Mouse (Mus musculus): ENCODE results near the gene Atp2b4. TPM values are rescaled to one million over a fixed set of nuclear protein-coding genes. Genes with fewer than 3 reads are reported as not detected.

The Atp2b4 gene
- polyA plus RNA-seq, 1 experiment, result 11.3 TPM

DNA sequence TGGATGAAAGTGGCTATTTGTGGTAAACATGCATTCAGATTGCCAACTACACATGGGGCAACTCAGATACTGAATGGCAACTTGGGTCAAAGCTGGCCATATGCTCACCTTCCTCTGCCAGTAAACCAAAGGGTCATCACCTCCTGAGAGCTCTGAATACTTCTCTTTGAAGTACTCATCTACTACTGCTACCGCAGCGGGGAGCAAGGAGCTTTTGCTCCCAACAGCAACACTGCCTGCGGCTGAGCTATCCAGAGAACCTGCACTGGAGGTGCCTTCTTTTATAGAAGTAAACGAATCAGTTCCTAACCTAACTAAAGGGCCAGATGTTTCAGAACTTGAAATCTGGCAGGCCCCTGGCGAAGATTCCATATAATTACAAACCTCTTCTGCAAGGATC is 144.0 kb downstream of the Atp2b4 start:
- TF ChIP-seq POLR2A (IDR thresholded peaks at IDR 0.05; ENCODE audit: borderline replicate concordance, extremely low read depth, low read depth, low read length) (no peak), CTCF (IDR thresholded peaks at IDR 0.05; ENCODE audit: insufficient read depth, low read length) (no peak)
- no peak for DNase-seq
- 40% methylated on average over 5 of the region's 5 CpGs for WGBS
- H3K4me1 ChIP-seq (ENCODE audit: control insufficient read depth, insufficient read depth, low read length), result peaks cover 21% of the 10 kb centered on the region
- no peak overlapping the region for H3K4me3 ChIP-seq (replicated peaks; ENCODE audit: extremely low read depth, low read depth, low read length)

DNA sequence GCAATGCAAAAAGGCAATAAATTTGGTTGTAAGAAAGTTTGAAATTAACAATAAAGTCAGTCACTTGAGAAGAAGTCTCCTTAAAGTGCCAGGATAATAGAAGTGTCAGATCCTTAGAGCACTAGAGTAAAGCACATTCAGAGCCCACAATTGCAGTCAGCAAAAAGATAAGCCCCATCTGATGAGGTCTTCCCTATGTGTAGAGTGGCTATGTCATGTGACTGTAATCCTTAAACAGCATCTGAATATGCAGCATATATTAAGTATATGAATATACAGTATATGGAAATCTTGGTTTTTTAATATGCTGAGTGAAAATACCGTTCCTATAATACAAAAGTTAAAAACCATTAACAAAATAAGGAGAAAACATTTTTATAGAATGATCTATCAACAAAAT is 147.8 kb downstream of the Atp2b4 start:
- WGBS, result 91% methylated on average over 1 of the region's 1 CpGs
- TF ChIP-seq POLR2A (IDR thresholded peaks at IDR 0.05; ENCODE audit: borderline replicate concordance, extremely low read depth, low read depth, low read length), result no peak
- no peak for TF ChIP-seq CTCF (IDR thresholded peaks at IDR 0.05; ENCODE audit: insufficient read depth, low read length)

GRCm38 (mm10) chr1:133650288-133651055 is 150.4 kb downstream of the Atp2b4 start:
- no peak for DNase-seq
- Histone ChIP-seq H3K4me1 (ENCODE audit: control insufficient read depth, insufficient read depth, low read length) (peaks cover 7% of the 10 kb centered on the region), H3K4me3 (replicated peaks; ENCODE audit: extremely low read depth, low read depth, low read length) (no peak overlapping the region)
- TF ChIP-seq POLR2A (IDR thresholded peaks at IDR 0.05; ENCODE audit: borderline replicate concordance, extremely low read depth, low read depth, low read length) (no peak), CTCF (IDR thresholded peaks at IDR 0.05; ENCODE audit: insufficient read depth, low read length) (no peak)
- WGBS, result 82% methylated on average over 7 of the region's 7 CpGs

More for the DNA sequence above, 147.8 kb downstream of the Atp2b4 start:
- H3K4me3 ChIP-seq (replicated peaks; ENCODE audit: extremely low read depth, low read depth, low read length), result no peak overlapping the region
- peaks cover 11% of the 10 kb centered on the region for H3K4me1 ChIP-seq (ENCODE audit: control insufficient read depth, insufficient read depth, low read length)
- no peak for DNase-seq

Other genes starting within 250 kb of the Atp2b4 start
- gene Snrpe, start 190.8 kb downstream of the Atp2b4 start, polyA plus RNA-seq (2012; rRNA removed), result 16.7 and 33.7 TPM in 2 replicates
- 2.0 and 4.6 TPM in 2 replicates for gene Zbed6, start 140.2 kb downstream of the Atp2b4 start, polyA plus RNA-seq (2012; rRNA removed)
- 3.4 and 5.3 TPM in 2 replicates for gene Gm38394, start 139.7 kb downstream of the Atp2b4 start, polyA plus RNA-seq (2012; rRNA removed)
- gene Lax1, start 110.9 kb downstream of the Atp2b4 start, polyA plus RNA-seq (2012; rRNA removed), result 1.6 and 2.5 TPM in 2 replicates
- 1.6 and 3.1 TPM in 2 replicates for gene Optc, start 107.0 kb upstream of the Atp2b4 start, polyA plus RNA-seq (2012; rRNA removed)
- 179 and 202 TPM in 2 replicates for gene Prelp, start 120.4 kb upstream of the Atp2b4 start, polyA plus RNA-seq (2012; rRNA removed)
- 7.9 and 14.2 TPM in 2 replicates for gene Fmod, start 236.2 kb upstream of the Atp2b4 start, polyA plus RNA-seq (2012; rRNA removed)

All from lung, adult 2 months (tissue).